Mouse (Mus musculus) hindbrain, embryonic 15.5 days (tissue): ENCODE data around the gene Hacl1. TPM values are rescaled to one million over a fixed set of nuclear protein-coding genes. Genes with fewer than 3 reads are reported as not detected.

Source experiments
- ATAC-seq: fragments of 200-750 bp; cut with Nextera tagmentation; 2 replicates; pipeline ENCODE4 v1.8.0; 2017; ENCODE audit warnings: low read depth, moderate number of reproducible peaks, moderate TSS enrichment; ENCODE audit not compliant: low FRiP score
- H3K27ac ChIP-seq: fragments of 300-500 bp; sonication (generic); replicated peaks from 2 replicates; pipeline ENCODE4 v1.5.1; 2015; ENCODE audit warnings: mild to moderate bottlenecking, inconsistent platforms
- H3K27me3 ChIP-seq: fragments of 300-500 bp; sonication (generic); 2 replicates; pipeline ENCODE4 v1.6.1; 2015; ENCODE audit warnings: control low read depth, inconsistent platforms
- H3K36me3 ChIP-seq: fragments of 300-500 bp; sonication (generic); 2 replicates; pipeline ENCODE4 v1.6.1; 2015; ENCODE audit warnings: control low read depth, inconsistent platforms
- H3K4me1 ChIP-seq: fragments of 300-500 bp; sonication (generic); replicated peaks from 2 replicates; pipeline ENCODE4 v1.6.1; 2015; ENCODE audit warnings: control low read depth, inconsistent platforms
- H3K4me2 ChIP-seq: fragments of 300-500 bp; sonication (generic); 2 replicates; pipeline ENCODE4 v1.6.1; 2015; ENCODE audit warnings: moderate library complexity, mild to moderate bottlenecking, inconsistent platforms
- H3K4me3 ChIP-seq: fragments of 300-500 bp; sonication (generic); 2 replicates; pipeline ENCODE4 v1.5.1; 2015; ENCODE audit warnings: mild to moderate bottlenecking, inconsistent platforms
- H3K9ac ChIP-seq: fragments of 300-500 bp; sonication (generic); 2 replicates; pipeline ENCODE4 v1.6.1; 2015; ENCODE audit warnings: inconsistent platforms
- H3K9me3 ChIP-seq: fragments of 300-500 bp; sonication (generic); 2 replicates; pipeline ENCODE4 v1.6.1; 2016; ENCODE audit warnings: control low read depth, inconsistent platforms
- WGBS: fragments of 180-500 bp; shearing (Covaris S2); methylation state at CpG from one replicate; pipeline ENCODE4 v1.1.7; 2015; 5-methylcytosine and 5-hydroxymethylcytosine counted together
- polyA plus RNA-seq: library from polyadenylated mRNA; unstranded; fragments of >200 nt; fragmentation: Nextera tagmentation; extraction: Ambion mirVana; gene quantifications from 2 replicates; pipeline ENCODE4 v1.2.1, GENCODE M21; 2015

Gene Hacl1
- polyA plus RNA-seq, 1 experiment from 2014 or later = 11.0 TPM

DNA sequence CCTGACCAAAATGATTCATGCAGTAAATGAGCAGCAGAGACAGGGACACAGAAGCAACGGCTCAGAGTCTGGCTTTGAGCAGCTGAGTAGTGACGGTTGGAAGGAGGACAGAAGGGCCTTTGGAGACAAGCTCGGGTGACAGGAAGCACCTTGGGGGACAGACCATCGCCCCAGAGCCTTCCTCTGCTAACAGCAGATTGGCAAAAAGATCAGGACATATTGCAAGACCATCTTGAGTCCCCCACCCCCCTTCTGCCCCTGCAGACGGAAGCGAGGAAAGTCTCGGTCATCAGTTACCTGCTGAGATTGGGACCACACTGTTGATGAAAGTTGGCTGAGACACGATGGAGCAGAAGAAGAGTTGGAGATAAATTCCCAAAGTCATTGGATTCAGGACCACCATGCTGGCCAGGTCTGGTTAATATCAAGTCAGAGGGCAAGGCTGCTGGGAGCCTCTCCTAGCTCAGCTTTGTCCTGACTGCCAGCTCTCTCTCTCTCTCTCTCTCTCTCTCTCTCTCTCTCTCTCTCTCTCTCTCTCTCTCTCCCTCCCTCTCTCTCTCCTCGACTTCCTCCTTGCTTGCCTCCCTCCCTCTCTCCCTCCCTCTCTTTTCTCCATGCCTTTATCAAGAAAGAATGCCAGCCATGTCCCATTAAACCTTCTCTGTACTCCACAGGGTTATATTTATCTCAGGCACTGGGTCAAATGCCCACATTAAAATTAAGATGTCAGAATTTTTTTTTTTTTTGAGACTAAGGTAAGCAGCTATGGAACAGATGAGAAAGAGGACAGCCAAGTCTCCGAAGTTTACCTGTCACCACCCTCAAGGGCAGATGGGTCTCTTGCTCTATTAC is 64.0 kb downstream of the Hacl1 start:
- WGBS = 59% methylated on average over 10 of the region's 10 CpGs

DNA sequence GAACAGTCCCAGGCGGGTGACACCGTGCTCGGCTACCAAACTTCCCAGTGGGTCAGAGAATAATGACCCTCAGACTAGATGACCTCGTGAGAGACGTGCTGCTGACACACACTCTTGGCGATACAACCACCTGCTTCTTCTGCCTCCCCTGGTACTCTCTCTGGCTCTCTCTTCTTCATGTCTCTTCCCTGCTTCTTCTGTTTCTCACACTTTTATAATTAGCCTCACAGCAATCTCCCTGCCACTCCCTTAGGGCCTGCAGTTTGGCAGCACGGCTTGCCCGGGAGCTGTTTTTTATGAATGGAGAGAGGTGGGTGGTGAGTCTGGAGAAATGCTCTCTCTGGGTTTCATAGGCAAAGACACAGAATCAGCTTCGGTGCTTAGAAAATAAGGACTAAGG is 65.2 kb downstream of the Hacl1 start:
- H3K4me3 ChIP-seq = no peak overlapping the region
- no peaks in the 10 kb centered on the region for H3K9me3 ChIP-seq
- no peaks in the 10 kb centered on the region for H3K27me3 ChIP-seq
- H3K4me2 ChIP-seq = no peak overlapping the region
- H3K36me3 ChIP-seq = no peaks in the 10 kb centered on the region
- H3K27ac ChIP-seq = no peak overlapping the region
- no peaks in the 10 kb centered on the region for H3K4me1 ChIP-seq
- no peak for ATAC-seq
- no peak overlapping the region for H3K9ac ChIP-seq
- WGBS = 79% methylated on average over 9 of the region's 9 CpGs

More for the DNA sequence above, 64.0 kb downstream of the Hacl1 start:
- H3K9ac ChIP-seq = no peak overlapping the region
- H3K9me3 ChIP-seq = no peaks in the 10 kb centered on the region
- no peaks in the 10 kb centered on the region for H3K4me1 ChIP-seq
- H3K4me2 ChIP-seq = no peak overlapping the region
- ATAC-seq = no peak
- H3K36me3 ChIP-seq = no peaks in the 10 kb centered on the region
- H3K27me3 ChIP-seq = no peaks in the 10 kb centered on the region
- H3K4me3 ChIP-seq = no peak overlapping the region
- H3K27ac ChIP-seq = no peak overlapping the region

DNA sequence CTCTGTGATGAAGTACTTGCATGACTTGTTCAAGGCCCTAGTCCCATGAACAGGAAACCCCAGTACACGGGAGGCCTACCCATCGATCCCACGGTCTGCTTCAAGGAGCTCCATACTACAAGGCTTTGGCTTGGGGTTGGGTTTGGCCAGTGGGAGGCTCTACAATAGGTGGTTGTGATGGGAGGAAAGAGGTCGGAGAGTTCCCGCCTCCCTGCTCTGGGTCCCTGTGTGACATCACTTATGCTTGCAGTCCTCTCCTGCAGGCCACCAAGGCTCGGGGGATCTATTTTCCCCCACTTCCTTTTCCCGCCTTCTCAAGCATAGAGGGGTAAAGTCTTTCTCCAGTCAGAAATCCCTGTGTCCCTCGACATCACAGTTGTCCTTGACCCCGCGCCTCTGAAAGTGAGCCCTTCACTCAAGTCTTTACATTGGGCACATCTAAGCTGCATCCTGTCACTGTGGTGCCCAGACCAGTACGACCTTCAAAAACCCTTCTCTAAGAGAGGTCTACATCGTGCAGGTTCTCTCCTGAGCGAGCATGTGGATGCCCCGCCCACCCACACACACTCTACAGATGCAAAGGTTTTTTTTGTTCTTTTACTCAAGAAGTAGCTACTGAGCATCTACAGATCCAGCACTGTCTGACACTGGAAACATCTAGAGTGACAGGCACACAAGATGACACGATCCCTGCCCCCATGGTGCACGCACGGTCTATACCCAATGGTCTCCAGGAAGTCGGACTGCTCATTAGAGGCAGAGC is 66.0 kb downstream of the Hacl1 start:
- Histone ChIP-seq H3K4me3 (no peak overlapping the region), H3K4me2 (no peak overlapping the region), H3K36me3 (no peaks in the 10 kb centered on the region), H3K27me3 (no peaks in the 10 kb centered on the region), H3K4me1 (no peaks in the 10 kb centered on the region), H3K27ac (no peak overlapping the region), H3K9me3 (no peaks in the 10 kb centered on the region), H3K9ac (no peak overlapping the region)
- ATAC-seq = no peak
- 94% methylated on average over 18 of the region's 18 CpGs for WGBS

DNA sequence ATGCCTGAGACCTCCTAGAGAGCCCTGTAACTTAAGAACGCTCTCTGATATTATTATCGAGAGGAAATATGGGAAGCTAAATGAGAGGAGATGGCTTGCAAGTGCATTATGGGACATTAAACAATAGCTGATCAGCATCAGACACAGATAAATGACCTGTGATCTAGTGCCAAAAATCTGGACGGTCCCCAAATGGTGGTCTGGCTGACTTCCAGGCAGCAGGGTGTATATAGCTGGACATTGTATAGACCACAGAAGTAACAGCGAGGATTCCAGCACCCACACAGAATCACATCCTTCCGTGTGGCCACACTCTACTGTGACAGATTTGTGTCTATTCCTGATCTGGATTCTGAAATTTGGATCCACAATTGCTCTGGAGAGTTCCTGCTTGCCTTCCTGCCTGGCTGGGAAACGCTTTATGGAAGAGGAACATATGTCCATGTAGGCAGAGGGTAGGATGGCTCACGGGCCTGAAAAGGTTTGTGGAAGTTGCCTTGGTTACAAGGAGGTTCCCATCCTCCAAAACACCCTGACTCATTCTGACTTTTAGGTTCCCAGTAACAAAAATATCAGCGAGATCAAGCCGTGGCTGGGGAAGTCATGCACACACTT is 68.4 kb downstream of the Hacl1 start:
- Histone ChIP-seq H3K36me3 (no peaks in the 10 kb centered on the region), H3K27ac (no peak overlapping the region), H3K9ac (no peak overlapping the region), H3K9me3 (no peaks in the 10 kb centered on the region), H3K4me2 (no peak overlapping the region), H3K4me1 (peaks cover 5% of the 10 kb centered on the region; the same call in 1 of the 2 replicates), H3K27me3 (no peaks in the 10 kb centered on the region), H3K4me3 (no peak overlapping the region)
- no peak for ATAC-seq
- WGBS = 73% methylated on average over 9 of the region's 9 CpGs

DNA sequence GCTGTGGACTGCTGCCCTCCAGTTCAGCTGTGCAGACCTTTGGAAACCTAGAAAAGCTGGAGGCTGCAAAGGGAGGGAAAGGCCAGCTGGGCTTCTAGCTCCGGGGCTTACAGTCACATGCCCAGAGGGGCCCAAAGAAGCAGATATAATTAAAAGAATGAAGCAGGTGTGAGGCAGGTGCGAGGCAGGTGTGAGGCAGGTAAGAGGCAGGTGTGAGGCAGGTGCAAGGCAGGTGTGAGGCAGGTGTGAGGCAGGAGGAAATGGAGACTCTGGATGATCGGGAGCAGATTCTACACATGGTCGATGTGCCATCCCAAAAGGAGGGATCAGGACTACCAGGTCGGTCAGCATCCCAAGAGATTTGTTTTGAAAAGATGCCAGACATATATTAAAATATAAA is 69.7 kb downstream of the Hacl1 start:
- Histone ChIP-seq H3K36me3 (no peaks in the 10 kb centered on the region), H3K4me3 (no peak overlapping the region), H3K27ac (no peak overlapping the region), H3K27me3 (no peaks in the 10 kb centered on the region), H3K9ac (no peak overlapping the region), H3K4me2 (no peak overlapping the region), H3K4me1 (peaks cover 5% of the 10 kb centered on the region; the same call in 1 of the 2 replicates), H3K9me3 (no peaks in the 10 kb centered on the region)
- no peak for ATAC-seq
- WGBS = 93% methylated on average over 5 of the region's 5 CpGs

DNA sequence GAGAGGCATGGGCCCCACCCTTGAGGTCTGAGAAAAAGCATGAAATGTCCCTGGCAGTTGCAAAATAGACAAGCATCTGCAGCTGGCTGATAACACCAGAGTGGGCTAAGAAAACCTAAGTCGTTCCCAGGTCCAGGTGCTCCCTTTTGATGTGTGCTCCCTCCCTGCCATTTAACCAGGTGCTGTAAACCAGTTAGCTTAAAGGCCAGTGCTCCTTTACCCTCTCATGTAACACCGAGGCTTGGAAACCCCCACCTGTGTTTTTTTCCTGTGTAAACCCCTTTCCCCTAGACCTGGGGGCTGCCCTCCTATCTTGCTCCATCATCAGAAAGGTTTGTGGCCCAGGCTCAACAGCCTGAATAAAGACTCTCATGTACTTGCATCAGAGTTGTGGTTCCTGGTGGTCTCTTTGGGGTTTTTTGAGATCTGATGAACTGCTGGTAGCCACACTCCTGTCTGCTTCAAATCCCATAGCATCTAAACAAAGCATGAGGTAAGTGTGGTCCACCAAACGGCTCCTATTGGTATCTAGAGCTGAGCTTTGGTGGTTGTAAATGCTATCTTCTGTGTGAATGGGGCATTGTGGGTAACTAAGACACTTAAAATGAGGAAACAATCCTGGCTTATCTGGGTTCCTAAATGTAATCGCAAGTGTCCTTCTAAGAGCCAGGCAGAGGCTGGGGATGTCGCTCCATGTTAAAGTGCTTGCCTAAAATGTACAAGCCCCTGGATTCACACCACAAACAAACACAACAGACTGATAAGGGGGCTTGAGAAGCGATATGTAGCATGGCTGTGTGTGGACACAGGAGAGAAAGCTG is 70.7 kb downstream of the Hacl1 start:
- ATAC-seq = no peak
- H3K36me3 ChIP-seq = no peaks in the 10 kb centered on the region
- H3K27me3 ChIP-seq = no peaks in the 10 kb centered on the region
- no peak overlapping the region for H3K9ac ChIP-seq
- no peak overlapping the region for H3K4me3 ChIP-seq
- 86% methylated on average over 6 of the region's 6 CpGs for WGBS
- H3K27ac ChIP-seq = no peak overlapping the region
- peaks cover 5% of the 10 kb centered on the region; the same call in 1 of the 2 replicates for H3K4me1 ChIP-seq
- H3K4me2 ChIP-seq = no peak overlapping the region
- H3K9me3 ChIP-seq = no peaks in the 10 kb centered on the region

DNA sequence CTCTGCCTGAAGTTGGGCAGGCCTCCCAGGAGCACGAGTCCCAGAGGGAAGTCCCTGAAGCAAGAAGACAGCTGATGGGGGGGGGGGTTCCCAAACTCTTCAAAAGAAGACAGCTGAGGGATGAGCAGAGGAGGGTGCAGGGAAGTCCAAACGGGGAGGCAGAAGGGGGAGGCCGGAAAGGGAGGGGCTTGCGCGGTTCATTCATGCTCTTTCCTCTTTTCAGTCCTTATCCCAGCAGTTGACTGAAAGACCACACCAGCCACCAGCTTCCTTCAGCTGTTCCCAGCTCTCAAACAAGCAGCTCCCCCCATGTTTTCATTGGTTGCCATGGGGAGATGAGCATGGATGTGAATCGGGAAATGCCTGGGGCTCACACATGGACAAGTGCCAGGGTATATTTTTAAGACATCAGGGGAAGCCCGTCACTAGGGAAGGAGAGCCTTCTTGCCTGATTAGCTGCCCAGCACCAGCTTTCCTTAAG is 71.9 kb downstream of the Hacl1 start:
- 48% methylated on average over 7 of the region's 7 CpGs for WGBS
- peaks cover 5% of the 10 kb centered on the region; the same call in 1 of the 2 replicates for H3K4me1 ChIP-seq
- 0 out of 2 replicates have a peak, but pooled peaks have one; percentile 54 for ATAC-seq
- H3K9me3 ChIP-seq = no peaks in the 10 kb centered on the region
- no peak overlapping the region for H3K9ac ChIP-seq
- no peak overlapping the region for H3K4me3 ChIP-seq
- H3K27me3 ChIP-seq = no peaks in the 10 kb centered on the region
- H3K4me2 ChIP-seq = no peak overlapping the region
- H3K27ac ChIP-seq = no peak overlapping the region
- H3K36me3 ChIP-seq = no peaks in the 10 kb centered on the region

DNA sequence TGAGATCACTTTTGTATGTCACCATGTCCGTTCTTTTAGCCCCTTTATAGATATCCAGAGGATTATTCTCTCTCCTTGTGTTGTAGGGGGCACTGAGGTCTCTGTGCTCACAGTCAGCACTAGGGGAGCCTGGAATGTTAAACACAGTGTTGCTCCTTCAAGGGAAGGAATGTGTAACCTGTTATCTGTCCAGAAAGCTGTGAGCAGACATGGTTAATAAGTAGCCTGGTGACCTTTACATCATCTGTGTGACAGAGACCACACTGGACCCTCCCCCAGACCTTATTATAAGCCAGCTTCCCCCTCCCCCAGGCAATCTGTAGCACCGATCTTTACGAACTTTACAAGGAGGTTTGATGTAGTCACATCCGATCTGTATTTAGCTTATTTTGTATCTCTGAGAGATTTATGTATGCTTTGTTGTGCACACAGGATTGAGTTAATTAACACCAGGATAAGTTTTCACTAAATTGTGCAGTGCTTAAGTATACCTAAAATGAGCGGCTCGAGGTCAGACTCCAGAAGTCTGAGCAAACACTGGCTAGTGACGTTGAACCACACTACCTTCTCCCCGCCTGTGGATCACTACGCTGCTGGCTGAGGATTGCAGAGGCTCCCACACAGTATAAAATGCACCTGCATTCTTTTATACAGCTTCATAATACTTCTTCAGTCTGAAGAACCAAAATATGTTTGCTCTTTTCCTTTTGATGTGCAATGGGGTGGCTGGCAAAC is 75.4 kb downstream of the Hacl1 start:
- 79% methylated on average over 9 of the region's 9 CpGs for WGBS
- Histone ChIP-seq H3K36me3 (no peaks in the 10 kb centered on the region), H3K4me3 (no peak overlapping the region), H3K9ac (no peak overlapping the region), H3K4me2 (no peak overlapping the region), H3K4me1 (peaks cover 5% of the 10 kb centered on the region; the same call in 1 of the 2 replicates), H3K9me3 (no peaks in the 10 kb centered on the region), H3K27me3 (no peaks in the 10 kb centered on the region), H3K27ac (no peak overlapping the region)
- no peak for ATAC-seq

DNA sequence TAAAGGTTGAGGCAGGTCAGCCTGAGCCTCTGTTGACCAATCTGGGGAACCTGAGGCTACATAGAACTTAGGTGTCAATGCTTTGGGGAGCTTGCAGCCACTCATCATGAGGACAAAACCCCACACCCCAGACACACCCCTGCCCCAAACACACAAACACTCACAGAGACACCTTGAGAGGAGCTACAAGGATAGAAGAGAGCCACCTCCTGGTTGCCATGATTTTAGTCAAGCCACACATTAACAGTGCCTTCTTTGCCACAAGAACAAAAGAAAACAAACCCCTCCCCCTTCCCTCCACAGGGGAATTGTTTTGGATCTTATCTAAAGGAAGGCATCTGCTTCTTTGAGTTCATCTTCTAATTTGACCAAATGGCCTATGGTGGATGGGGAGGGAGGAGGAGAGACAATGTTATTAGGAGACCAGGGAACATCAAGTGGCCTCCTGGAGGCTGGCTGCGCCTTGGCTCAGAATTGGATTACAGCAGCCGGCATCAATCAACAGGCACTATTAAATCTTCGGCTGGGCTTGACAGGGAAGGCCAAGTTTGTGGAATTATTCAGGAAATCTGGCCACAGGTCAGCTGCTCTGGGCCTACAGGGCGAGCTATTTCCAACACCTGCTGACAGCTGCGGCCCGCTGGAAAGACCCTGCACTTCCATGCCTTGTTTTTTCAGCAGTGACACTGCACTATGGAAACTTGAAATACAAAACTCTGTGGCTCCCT is 76.5 kb downstream of the Hacl1 start:
- ATAC-seq = no peak
- peaks cover 5% of the 10 kb centered on the region; the same call in 1 of the 2 replicates for H3K4me1 ChIP-seq
- no peak overlapping the region for H3K9ac ChIP-seq
- WGBS = 44% methylated on average over 6 of the region's 6 CpGs
- no peaks in the 10 kb centered on the region for H3K36me3 ChIP-seq
- no peak overlapping the region for H3K4me2 ChIP-seq
- H3K4me3 ChIP-seq = no peak overlapping the region
- H3K27me3 ChIP-seq = no peaks in the 10 kb centered on the region
- no peak overlapping the region for H3K27ac ChIP-seq
- no peaks in the 10 kb centered on the region for H3K9me3 ChIP-seq

DNA sequence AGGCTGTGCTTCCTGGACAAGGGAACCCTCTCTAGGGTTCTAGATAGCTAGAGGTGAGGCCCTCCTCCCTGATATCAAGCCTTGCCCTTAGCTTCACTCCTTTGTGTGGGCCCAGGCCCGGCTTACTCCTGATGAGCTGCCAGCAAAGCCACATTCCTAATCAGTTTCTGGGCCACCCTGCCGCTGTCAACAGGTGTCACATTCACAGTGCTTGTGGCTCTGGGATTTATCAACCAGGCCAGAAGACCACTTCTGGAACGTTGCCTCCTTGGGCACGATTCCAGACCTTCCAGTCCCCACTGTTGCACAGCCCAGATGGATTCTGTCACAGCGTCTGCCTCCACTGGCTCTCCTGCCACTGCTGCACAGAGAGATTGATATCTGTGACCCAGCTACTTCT is 80.2 kb downstream of the Hacl1 start:
- WGBS = 64% methylated on average over 5 of the region's 5 CpGs
- no peaks in the 10 kb centered on the region for H3K27me3 ChIP-seq
- H3K9me3 ChIP-seq = no peaks in the 10 kb centered on the region
- no peak overlapping the region for H3K27ac ChIP-seq
- no peak for ATAC-seq
- no peak overlapping the region for H3K4me3 ChIP-seq
- no peaks in the 10 kb centered on the region for H3K4me1 ChIP-seq
- H3K9ac ChIP-seq = no peak overlapping the region
- no peaks in the 10 kb centered on the region for H3K36me3 ChIP-seq
- no peak overlapping the region for H3K4me2 ChIP-seq
